Mouse (Mus musculus): Measurements from ENCODE around the gene Abcb8. TPM values are rescaled to one million over a fixed set of nuclear protein-coding genes. Genes with fewer than 3 reads are reported as not detected.
A peak's percentile ranks its signal among the peaks of the same experiment; 100 is the strongest.

Gene Abcb8
- total and polyA plus RNA-seq, 3 experiments, result 76.9 to 124 TPM; not detected in 1

GRCm38 (mm10) chr5:24447624-24448298, 54.3 kb downstream of the Abcb8 start, which contains the start of gene Tmub1 (continued):
- TF ChIP-seq JUND (IDR thresholded peaks at IDR 0.05; ENCODE audit: low read depth, low read length), result no peak
- no peak for TF ChIP-seq EP300 (IDR thresholded peaks at IDR 0.05; ENCODE audit: low read depth in 1 of 2, low read length in 2 of 2)
- peak; percentile 86 for TF ChIP-seq USF1 (IDR thresholded peaks at IDR 0.05; ENCODE audit: low read depth, low read length)
- no peak for TF ChIP-seq SMC3 (IDR thresholded peaks at IDR 0.05; ENCODE audit: low read depth, low read length)
- TF ChIP-seq TBP (IDR thresholded peaks at IDR 0.05; ENCODE audit: low read depth, low read length), result peak; percentile 65; the same call in 1 of the 2 replicates
- no peak for TF ChIP-seq ZKSCAN1 (IDR thresholded peaks at IDR 0.05; ENCODE audit: low read depth, low read length)
- peak; percentile 97 for TF ChIP-seq SIN3A (IDR thresholded peaks at IDR 0.05; ENCODE audit: low read length)
- no peak for TF ChIP-seq CHD2 (IDR thresholded peaks at IDR 0.05; ENCODE audit: low read length)
- peak; percentile 31 for TF ChIP-seq TAL1 (IDR thresholded peaks at IDR 0.05; ENCODE audit: low read length)
- TF ChIP-seq ZMIZ1 (IDR thresholded peaks at IDR 0.05; ENCODE audit: low read depth, low read length), result no peak
- TF ChIP-seq NELFE (IDR thresholded peaks at IDR 0.05; ENCODE audit: low read depth, low read length), result no peak
- peak; percentile 98 for TF ChIP-seq ELF1 (IDR thresholded peaks at IDR 0.05; ENCODE audit: low read depth, low read length)
- TF ChIP-seq TCF12 (IDR thresholded peaks at IDR 0.05; ENCODE audit: low read depth, low read length), result no peak; the same call in 1 of the 2 replicates

GRCm38 (mm10) chr5:24451264-24452029, 58.0 kb downstream of the Abcb8 start:
- Histone ChIP-seq H3K4me1 (ENCODE audit: control insufficient read depth in 1 of 2, insufficient read depth in 2 of 2, low read length in 2 of 2) (peaks cover 11 to 24% of the 10 kb centered on the region in 2 experiments), H3K4me3 (ENCODE audit: control insufficient read depth in 1 of 2, insufficient read depth in 1 of 2, low read depth in 2 of 2, low read length in 2 of 2) (peak overlapping the region; percentile 77 to 98)
- DNase-seq (ENCODE audit: low read depth, low spot score), result peak; percentile 97
- peak; percentile 54; the same call in 1 of the 2 replicates for TF ChIP-seq TCF12 (IDR thresholded peaks at IDR 0.05; ENCODE audit: low read depth, low read length)
- no peak for TF ChIP-seq CTCF (IDR thresholded peaks at IDR 0.05 in 2 of 3, conservative IDR thresholded peaks at IDR 0.05 in 1 of 3; ENCODE audit: control insufficient read depth in 1 of 3, insufficient read depth in 1 of 3, low read depth in 2 of 3, low read length in 3 of 3, poor library complexity in 1 of 3, severe bottlenecking in 1 of 3)
- peak; percentile 43; the same call in 1 of the 2 replicates for TF ChIP-seq BHLHE40 (IDR thresholded peaks at IDR 0.05; ENCODE audit: borderline replicate concordance, low read depth, low read length)
- TF ChIP-seq NRF1 (IDR thresholded peaks at IDR 0.05; ENCODE audit: insufficient read depth, low read depth, low read length, poor library complexity, severe bottlenecking), result peak; percentile 68
- TF ChIP-seq POLR2AphosphoS5 (IDR thresholded peaks at IDR 0.05; ENCODE audit: borderline replicate concordance, low read depth, low read length), result no peak
- peak; percentile 71 for TF ChIP-seq HCFC1 (IDR thresholded peaks at IDR 0.05; ENCODE audit: low read depth, low read length)
- no peak for TF ChIP-seq USF2 (IDR thresholded peaks at IDR 0.05; ENCODE audit: borderline replicate concordance in 1 of 2, insufficient read depth in 1 of 2, low read depth in 1 of 2, low read length in 2 of 2)
- TF ChIP-seq SMC3 (IDR thresholded peaks at IDR 0.05; ENCODE audit: low read depth, low read length), result no peak
- TF ChIP-seq CHD1 (IDR thresholded peaks at IDR 0.05; ENCODE audit: low read depth, low read length), result no peak
- TF ChIP-seq GABPA (IDR thresholded peaks at IDR 0.05; ENCODE audit: low read depth, low read length), result no peak
- peak; percentile 78 for TF ChIP-seq POLR2AphosphoS2 (IDR thresholded peaks at IDR 0.05; ENCODE audit: low read length)
- no peak for TF ChIP-seq JUND (IDR thresholded peaks at IDR 0.05; ENCODE audit: low read depth, low read length)
- peak; percentile 89 for TF ChIP-seq MXI1 (IDR thresholded peaks at IDR 0.05; ENCODE audit: low read depth, low read length)
- TF ChIP-seq MYB (IDR thresholded peaks at IDR 0.05; ENCODE audit: low read depth, low read length), result no peak
- no peak for TF ChIP-seq ZKSCAN1 (IDR thresholded peaks at IDR 0.05; ENCODE audit: low read depth, low read length)
- TF ChIP-seq NELFE (IDR thresholded peaks at IDR 0.05; ENCODE audit: low read depth, low read length), result peak; percentile 92
- peak; percentile 64; the same call in 1 of the 2 replicates for TF ChIP-seq MAZ (IDR thresholded peaks at IDR 0.05; ENCODE audit: low read depth, low read length)
- TF ChIP-seq EP300 (IDR thresholded peaks at IDR 0.05; ENCODE audit: low read depth in 1 of 2, low read length in 2 of 2), result 0 out of 4 replicates have a peak, but pooled peaks of 1 of the 2 experiments have one; percentile 22
- TF ChIP-seq TAL1 (IDR thresholded peaks at IDR 0.05; ENCODE audit: low read length), result no peak
- TF ChIP-seq E2F4 (IDR thresholded peaks at IDR 0.05; ENCODE audit: borderline replicate concordance, low read depth, low read length), result peak; percentile 19; the same call in 1 of the 2 replicates
- TF ChIP-seq KAT2A (conservative IDR thresholded peaks at IDR 0.05; ENCODE audit: low read depth, low read length), result no peak; the same call in 1 of the 2 replicates
- TF ChIP-seq POLR2A (IDR thresholded peaks at IDR 0.05; ENCODE audit: control insufficient read depth in 1 of 2, insufficient read depth in 1 of 2, low read depth in 1 of 2, low read length in 2 of 2, poor library complexity in 1 of 2), result peak; percentile 89
- TF ChIP-seq USF1 (IDR thresholded peaks at IDR 0.05; ENCODE audit: low read depth, low read length), result peak; percentile 56
- no peak for TF ChIP-seq RAD21 (IDR thresholded peaks at IDR 0.05; ENCODE audit: low read depth, low read length)
- TF ChIP-seq MEF2A (IDR thresholded peaks at IDR 0.05; ENCODE audit: extremely low read depth, insufficient replicate concordance, low read depth, low read length, poor library complexity, severe bottlenecking), result peak; percentile 22; the same call in 1 of the 2 replicates

More at GRCm38 (mm10) chr5:24451264-24452029, 58.0 kb downstream of the Abcb8 start:
- H3K27me3 ChIP-seq (ENCODE audit: control insufficient read depth in 1 of 2, insufficient read depth in 2 of 2, low read length in 2 of 2), result no peaks in the 10 kb centered on the region
- no peaks in the 10 kb centered on the region for H3K9me3 ChIP-seq (replicated peaks; ENCODE audit: insufficient read depth, low read length)
- peaks cover 0 to 24% of the 10 kb centered on the region in 2 experiments; a peak in 2 of 4 replicates for H3K36me3 ChIP-seq (ENCODE audit: control insufficient read depth in 1 of 2, insufficient read depth in 2 of 2, low read length in 2 of 2)
- peaks cover 49% of the 10 kb centered on the region for H3K79me2 ChIP-seq (ENCODE audit: control insufficient read depth, insufficient read depth, low read length, poor library complexity)
- H3K9ac ChIP-seq (ENCODE audit: control insufficient read depth, low read depth, low read length, poor library complexity, severe bottlenecking), result peak overlapping the region; percentile 87
- H3K27ac ChIP-seq (ENCODE audit: control insufficient read depth, low read depth, low read length), result peak overlapping the region; percentile 88
